In genomic region chr1:191625026-191625425, GRCm38 (mm10) we compare ENCODE assay signal across 1 mouse cellular context.
TF ChIP-seq lines count a peak whose summit lies in the region.

No protein-coding gene starts in this region.

TF ChIP-seq in CH12.LX, 34 proteins besides CTCF, POLR2A, EP300 and RAD21 (continued from another document):
- TF ChIP-seq USF2 (conservative IDR thresholded peaks at IDR 0.05; ENCODE audit: low read depth, low read length) = 0 out of 2 replicates have a peak, but pooled peaks have one; percentile 16
